Mouse (Mus musculus): ENCODE data around the gene Stxbp3. TPM values are rescaled to one million over a fixed set of nuclear protein-coding genes. Genes with fewer than 3 reads are reported as not detected.
A peak's percentile ranks its signal among the peaks of the same experiment; 100 is the strongest.

Stxbp3 gene
- polyA plus RNA-seq, 1 experiment from 2014 or later = 14.1 TPM

- H3K27me3 ChIP-seq (replicated peaks) = no peaks in the 10 kb centered on the region
- H3K9ac ChIP-seq = no peak overlapping the region
- ATAC-seq (replicated peaks) = no peak
- 83% methylated on average over 3 of the region's 3 CpGs for WGBS
- H3K4me1 ChIP-seq = no peaks in the 10 kb centered on the region
- no peak overlapping the region for H3K27ac ChIP-seq
- H3K9me3 ChIP-seq = no peaks in the 10 kb centered on the region
- no peak overlapping the region for H3K4me2 ChIP-seq
- no peaks in the 10 kb centered on the region for H3K36me3 ChIP-seq (replicated peaks)
- H3K4me3 ChIP-seq = no peak overlapping the region
Measured at GRCm38 (mm10) chr3:108790499-108790898, 49.8 kb downstream of the Stxbp3 start.

GRCm38 (mm10) chr3:108789299-108789698 lies 51.0 kb downstream of the Stxbp3 start:
- no peak for ATAC-seq (replicated peaks)
- H3K9ac ChIP-seq = no peak overlapping the region
- 70% methylated on average over 5 of the region's 5 CpGs for WGBS
- no peak overlapping the region for H3K27ac ChIP-seq
- H3K27me3 ChIP-seq (replicated peaks) = no peaks in the 10 kb centered on the region
- no peaks in the 10 kb centered on the region for H3K9me3 ChIP-seq
- H3K4me3 ChIP-seq = no peak overlapping the region
- no peaks in the 10 kb centered on the region for H3K4me1 ChIP-seq
- H3K36me3 ChIP-seq (replicated peaks) = no peaks in the 10 kb centered on the region
- no peak overlapping the region for H3K4me2 ChIP-seq

GRCm38 (mm10) chr3:108788455-108788794 lies 51.9 kb downstream of the Stxbp3 start:
- Histone ChIP-seq H3K4me1 (no peaks in the 10 kb centered on the region), H3K4me2 (no peak overlapping the region), H3K36me3 (replicated peaks) (no peaks in the 10 kb centered on the region), H3K27ac (no peak overlapping the region), H3K9me3 (no peaks in the 10 kb centered on the region), H3K27me3 (replicated peaks) (no peaks in the 10 kb centered on the region), H3K4me3 (no peak overlapping the region), H3K9ac (no peak overlapping the region)
- WGBS = 94% methylated on average over 4 of the region's 4 CpGs
- ATAC-seq (replicated peaks) = no peak

GRCm38 (mm10) chr3:108787754-108788454 lies 52.4 kb downstream of the Stxbp3 start:
- no peaks in the 10 kb centered on the region for H3K27me3 ChIP-seq (replicated peaks)
- no peaks in the 10 kb centered on the region for H3K36me3 ChIP-seq (replicated peaks)
- no peak for ATAC-seq (replicated peaks)
- 76% methylated on average over 12 of the region's 12 CpGs for WGBS
- no peak overlapping the region for H3K4me3 ChIP-seq
- H3K27ac ChIP-seq = no peak overlapping the region
- no peak overlapping the region for H3K4me2 ChIP-seq
- no peaks in the 10 kb centered on the region for H3K9me3 ChIP-seq
- no peak overlapping the region for H3K9ac ChIP-seq
- no peaks in the 10 kb centered on the region for H3K4me1 ChIP-seq

- H3K27me3 ChIP-seq (replicated peaks) = no peaks in the 10 kb centered on the region
- ATAC-seq (replicated peaks) = no peak
Measured at GRCm38 (mm10) chr3:108786520-108786919, 53.8 kb downstream of the Stxbp3 start.

GRCm38 (mm10) chr3:108782364-108782895 lies 57.9 kb downstream of the Stxbp3 start:
- no peaks in the 10 kb centered on the region for H3K9me3 ChIP-seq
- H3K36me3 ChIP-seq (replicated peaks) = no peaks in the 10 kb centered on the region
- WGBS = 86% methylated on average over 6 of the region's 6 CpGs
- H3K4me3 ChIP-seq = no peak overlapping the region
- H3K27ac ChIP-seq = no peak overlapping the region
- no peak overlapping the region for H3K9ac ChIP-seq
- no peak overlapping the region for H3K4me2 ChIP-seq
- H3K4me1 ChIP-seq = 0 out of 2 replicates have a peak, but pooled peaks cover 6% of the 10 kb centered on the region
- no peak for ATAC-seq (replicated peaks)
- no peaks in the 10 kb centered on the region for H3K27me3 ChIP-seq (replicated peaks)

More at GRCm38 (mm10) chr3:108786520-108786919, 53.8 kb downstream of the Stxbp3 start:
- H3K4me1 ChIP-seq = 0 out of 2 replicates have a peak, but pooled peaks cover 1% of the 10 kb centered on the region
- no peak overlapping the region for H3K4me3 ChIP-seq
- H3K36me3 ChIP-seq (replicated peaks) = no peaks in the 10 kb centered on the region
- no peak overlapping the region for H3K9ac ChIP-seq
- H3K9me3 ChIP-seq = no peaks in the 10 kb centered on the region
- no peak overlapping the region for H3K27ac ChIP-seq
- whole genome bisulfite sequencing = 69% methylated on average over 6 of the region's 6 CpGs
- no peak overlapping the region for H3K4me2 ChIP-seq

- no peak overlapping the region for H3K4me2 ChIP-seq
- H3K9me3 ChIP-seq = no peaks in the 10 kb centered on the region
- H3K9ac ChIP-seq = no peak overlapping the region
- H3K36me3 ChIP-seq (replicated peaks) = no peaks in the 10 kb centered on the region
- no peaks in the 10 kb centered on the region for H3K27me3 ChIP-seq (replicated peaks)
- no peak overlapping the region for H3K27ac ChIP-seq
- WGBS = 72% methylated on average over 5 of the region's 5 CpGs
- H3K4me3 ChIP-seq = no peak overlapping the region
- H3K4me1 ChIP-seq = 0 out of 2 replicates have a peak, but pooled peaks cover 6% of the 10 kb centered on the region
- no peak for ATAC-seq (replicated peaks)
Measured at GRCm38 (mm10) chr3:108781884-108782270, 58.4 kb downstream of the Stxbp3 start.

GRCm38 (mm10) chr3:108781238-108781883 lies 59.0 kb downstream of the Stxbp3 start:
- Histone ChIP-seq H3K36me3 (replicated peaks) (no peaks in the 10 kb centered on the region), H3K4me2 (no peak overlapping the region), H3K4me3 (no peak overlapping the region), H3K27ac (no peak overlapping the region), H3K27me3 (replicated peaks) (no peaks in the 10 kb centered on the region), H3K4me1 (0 out of 2 replicates have a peak, but pooled peaks cover 6% of the 10 kb centered on the region), H3K9ac (no peak overlapping the region), H3K9me3 (no peaks in the 10 kb centered on the region)
- 0 out of 2 replicates have a peak, but pooled peaks have one; percentile 60 for ATAC-seq (replicated peaks)
- 57% methylated on average over 10 of the region's 10 CpGs for WGBS

GRCm38 (mm10) chr3:108778761-108779540 lies 61.4 kb downstream of the Stxbp3 start:
- WGBS = 73% methylated on average over 4 of the region's 4 CpGs
- H3K9ac ChIP-seq = no peak overlapping the region
- no peak overlapping the region for H3K4me2 ChIP-seq
- no peak overlapping the region for H3K4me3 ChIP-seq
- H3K27ac ChIP-seq = no peak overlapping the region
- no peaks in the 10 kb centered on the region for H3K9me3 ChIP-seq
- H3K27me3 ChIP-seq (replicated peaks) = no peaks in the 10 kb centered on the region
- H3K4me1 ChIP-seq = 0 out of 2 replicates have a peak, but pooled peaks cover 6% of the 10 kb centered on the region
- no peak for ATAC-seq (replicated peaks)
- H3K36me3 ChIP-seq (replicated peaks) = no peaks in the 10 kb centered on the region

GRCm38 (mm10) chr3:108772811-108773210 lies 67.5 kb downstream of the Stxbp3 start:
- no peaks in the 10 kb centered on the region for H3K27me3 ChIP-seq (replicated peaks)
- WGBS = 86% methylated on average over 3 of the region's 3 CpGs

GRCm38 (mm10) chr3:108772211-108772610 lies 68.1 kb downstream of the Stxbp3 start:
- H3K27me3 ChIP-seq (replicated peaks) = no peaks in the 10 kb centered on the region
- H3K4me1 ChIP-seq = no peaks in the 10 kb centered on the region
- H3K9me3 ChIP-seq = no peaks in the 10 kb centered on the region
- ATAC-seq (replicated peaks) = no peak
- no peak overlapping the region for H3K4me3 ChIP-seq
- no peak overlapping the region for H3K9ac ChIP-seq
- 88% methylated on average over 13 of the region's 13 CpGs for WGBS
- H3K36me3 ChIP-seq (replicated peaks) = no peaks in the 10 kb centered on the region
- no peak overlapping the region for H3K27ac ChIP-seq
- no peak overlapping the region for H3K4me2 ChIP-seq

More at GRCm38 (mm10) chr3:108772811-108773210, 67.5 kb downstream of the Stxbp3 start:
- Histone ChIP-seq H3K36me3 (replicated peaks) (no peaks in the 10 kb centered on the region), H3K4me1 (no peaks in the 10 kb centered on the region), H3K9me3 (no peaks in the 10 kb centered on the region), H3K4me3 (no peak overlapping the region), H3K4me2 (no peak overlapping the region), H3K9ac (no peak overlapping the region), H3K27ac (no peak overlapping the region)
- ATAC-seq (replicated peaks) = no peak

GRCm38 (mm10) chr3:108770725-108771368 lies 69.5 kb downstream of the Stxbp3 start:
- ATAC-seq (replicated peaks) = peak; percentile 84
- no peaks in the 10 kb centered on the region for H3K36me3 ChIP-seq (replicated peaks)
- H3K4me3 ChIP-seq = no peak overlapping the region
- H3K9me3 ChIP-seq = no peaks in the 10 kb centered on the region
- no peak overlapping the region for H3K9ac ChIP-seq
- no peaks in the 10 kb centered on the region for H3K27me3 ChIP-seq (replicated peaks)
- H3K4me2 ChIP-seq = no peak overlapping the region
- H3K4me1 ChIP-seq = no peaks in the 10 kb centered on the region
- 45% methylated on average over 6 of the region's 6 CpGs for WGBS
- H3K27ac ChIP-seq = no peak overlapping the region
